Mouse (Mus musculus): ENCODE data around the gene Myo3a. TPM values are rescaled to one million over a fixed set of nuclear protein-coding genes. Genes with fewer than 3 reads are reported as not detected.

The Myo3a gene
- polyA plus RNA-seq, 1 experiment from 2014 or later: 0.09 TPM

DNA sequence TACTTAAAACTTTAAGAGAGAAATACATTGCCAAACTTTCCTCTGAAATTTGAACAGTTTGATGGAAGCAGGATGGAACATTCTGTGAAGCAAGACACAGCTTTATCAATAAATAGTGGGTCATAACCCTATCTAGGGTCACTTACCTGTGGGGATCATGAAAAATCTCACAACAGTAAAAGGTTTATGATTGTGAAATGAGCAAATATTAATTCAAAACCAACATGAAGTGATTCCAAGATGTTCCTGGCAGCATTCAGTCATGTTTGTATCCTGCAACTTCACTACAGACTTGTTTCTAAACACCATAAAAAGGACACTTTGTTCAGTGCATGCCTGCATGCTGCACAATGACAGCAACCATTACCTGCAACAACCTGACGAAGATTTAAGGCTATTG lies 436.4 kb downstream of the Myo3a start:
- Histone ChIP-seq H3K4me1 (no peaks in the 10 kb centered on the region), H3K4me3 (no peak overlapping the region), H3K9ac (no peak overlapping the region), H3K4me2 (no peak overlapping the region), H3K27ac (no peak overlapping the region), H3K9me3 (replicated peaks) (no peaks in the 10 kb centered on the region), H3K36me3 (ENCODE audit: poor library complexity, severe bottlenecking) (peaks cover 13% of the 10 kb centered on the region), H3K27me3 (no peaks in the 10 kb centered on the region)
- no peak for ATAC-seq
- WGBS: 73% methylated on average over 1 of the region's 1 CpGs

Small RNAs within 50 kb of the gene (microRNA-seq; reads per million reads assigned to microRNA genes)
- gene Gm23636 (not detected), gene Mir3967 (not detected)

Data from forebrain, embryonic 13.5 days (tissue).